Mouse (Mus musculus): ENCODE measurements around the gene Nlgn3. TPM values are rescaled to one million over a fixed set of nuclear protein-coding genes. Genes with fewer than 3 reads are reported as not detected.

Nlgn3 gene
- polyA plus RNA-seq, 1 experiment: not detected

- Histone ChIP-seq H3K79me3 (ENCODE audit: low read depth) (no peaks in the 10 kb centered on the region), H3K4me3 (ENCODE audit: insufficient read depth, poor library complexity, severe bottlenecking) (no peak overlapping the region), H3K79me2 (ENCODE audit: control insufficient read depth, insufficient read depth) (no peaks in the 10 kb centered on the region), H3K27me3 (ENCODE audit: control insufficient read depth, insufficient read depth, insufficient read length) (no peaks in the 10 kb centered on the region), H3ac (ENCODE audit: control insufficient read depth, insufficient read length, low read depth) (no peak overlapping the region), H3K36me3 (ENCODE audit: control insufficient read depth, insufficient read depth) (peaks cover 15% of the 10 kb centered on the region)
- TF ChIP-seq CEBPB (IDR thresholded peaks at IDR 0.05; ENCODE audit: low read depth): no peak
- no peak for TF ChIP-seq USF1 (IDR thresholded peaks at IDR 0.05; ENCODE audit: low read depth)
- no peak for TF ChIP-seq MYOD1 (IDR thresholded peaks at IDR 0.05; ENCODE audit: control insufficient read depth, insufficient read length, low read depth)
- TF ChIP-seq MAX (IDR thresholded peaks at IDR 0.05): no peak
- no peak for TF ChIP-seq MYOG (IDR thresholded peaks at IDR 0.05; ENCODE audit: control insufficient read depth, extremely low read depth, insufficient read length)
- no peak for TF ChIP-seq CTCF (IDR thresholded peaks at IDR 0.05; ENCODE audit: control insufficient read depth, insufficient read depth, insufficient read length)
- no peak for TF ChIP-seq FOSL1 (IDR thresholded peaks at IDR 0.05; ENCODE audit: insufficient read depth, low read length, poor library complexity, severe bottlenecking)
Observed at GRCm38 (mm10) chrX:101289037-101289436, 9.9 kb upstream of the Nlgn3 start.

GRCm38 (mm10) chrX:101290111-101290510 is 8.9 kb upstream of the Nlgn3 start:
- Histone ChIP-seq H3K79me3 (ENCODE audit: low read depth) (no peaks in the 10 kb centered on the region), H3ac (ENCODE audit: control insufficient read depth, insufficient read length, low read depth) (no peak overlapping the region), H3K79me2 (ENCODE audit: control insufficient read depth, insufficient read depth) (no peaks in the 10 kb centered on the region), H3K27me3 (ENCODE audit: control insufficient read depth, insufficient read depth, insufficient read length) (no peaks in the 10 kb centered on the region), H3K36me3 (ENCODE audit: control insufficient read depth, insufficient read depth) (peaks cover 20% of the 10 kb centered on the region), H3K4me3 (ENCODE audit: insufficient read depth, poor library complexity, severe bottlenecking) (no peak overlapping the region)
- TF ChIP-seq MYOD1 (IDR thresholded peaks at IDR 0.05; ENCODE audit: control insufficient read depth, insufficient read length, low read depth) (no peak), CEBPB (IDR thresholded peaks at IDR 0.05; ENCODE audit: low read depth) (no peak)

- H3ac ChIP-seq (ENCODE audit: control insufficient read depth, insufficient read length, low read depth): no peak overlapping the region
- no peaks in the 10 kb centered on the region for H3K79me2 ChIP-seq (ENCODE audit: control insufficient read depth, insufficient read depth)
- H3K36me3 ChIP-seq (ENCODE audit: control insufficient read depth, insufficient read depth): peaks cover 4% of the 10 kb centered on the region
- H3K79me3 ChIP-seq (ENCODE audit: low read depth): no peaks in the 10 kb centered on the region
- no peak for TF ChIP-seq CEBPB (IDR thresholded peaks at IDR 0.05; ENCODE audit: low read depth)
- TF ChIP-seq CTCF (IDR thresholded peaks at IDR 0.05; ENCODE audit: control insufficient read depth, insufficient read depth, insufficient read length): no peak
- no peak for TF ChIP-seq USF1 (IDR thresholded peaks at IDR 0.05; ENCODE audit: low read depth)
- TF ChIP-seq FOSL1 (IDR thresholded peaks at IDR 0.05; ENCODE audit: insufficient read depth, low read length, poor library complexity, severe bottlenecking): no peak
- no peak for TF ChIP-seq MYOG (IDR thresholded peaks at IDR 0.05; ENCODE audit: control insufficient read depth, extremely low read depth, insufficient read length)
- TF ChIP-seq MYOD1 (IDR thresholded peaks at IDR 0.05; ENCODE audit: control insufficient read depth, insufficient read length, low read depth): no peak
- TF ChIP-seq MAX (IDR thresholded peaks at IDR 0.05): no peak
- H3K4me3 ChIP-seq (ENCODE audit: insufficient read depth, poor library complexity, severe bottlenecking): no peak overlapping the region
- H3K27me3 ChIP-seq (ENCODE audit: control insufficient read depth, insufficient read depth, insufficient read length): no peaks in the 10 kb centered on the region
Observed at GRCm38 (mm10) chrX:101299473-101300426, 782 bp downstream of the Nlgn3 start.

GRCm38 (mm10) chrX:101300427-101301030 is 1.6 kb downstream of the Nlgn3 start:
- H3ac ChIP-seq (ENCODE audit: control insufficient read depth, insufficient read length, low read depth): no peak overlapping the region
- no peaks in the 10 kb centered on the region for H3K27me3 ChIP-seq (ENCODE audit: control insufficient read depth, insufficient read depth, insufficient read length)
- no peaks in the 10 kb centered on the region for H3K36me3 ChIP-seq (ENCODE audit: control insufficient read depth, insufficient read depth)
- TF ChIP-seq CTCF (IDR thresholded peaks at IDR 0.05; ENCODE audit: control insufficient read depth, insufficient read depth, insufficient read length): no peak
- TF ChIP-seq CEBPB (IDR thresholded peaks at IDR 0.05; ENCODE audit: low read depth): no peak
- no peak for TF ChIP-seq FOSL1 (IDR thresholded peaks at IDR 0.05; ENCODE audit: insufficient read depth, low read length, poor library complexity, severe bottlenecking)
- TF ChIP-seq USF1 (IDR thresholded peaks at IDR 0.05; ENCODE audit: low read depth): no peak
- no peak for TF ChIP-seq MYOG (IDR thresholded peaks at IDR 0.05; ENCODE audit: control insufficient read depth, extremely low read depth, insufficient read length)
- TF ChIP-seq MYOD1 (IDR thresholded peaks at IDR 0.05; ENCODE audit: control insufficient read depth, insufficient read length, low read depth): no peak
- no peak for TF ChIP-seq MAX (IDR thresholded peaks at IDR 0.05)
- no peaks in the 10 kb centered on the region for H3K79me3 ChIP-seq (ENCODE audit: low read depth)
- no peaks in the 10 kb centered on the region for H3K79me2 ChIP-seq (ENCODE audit: control insufficient read depth, insufficient read depth)
- no peak overlapping the region for H3K4me3 ChIP-seq (ENCODE audit: insufficient read depth, poor library complexity, severe bottlenecking)

- no peak overlapping the region for H3ac ChIP-seq (ENCODE audit: control insufficient read depth, insufficient read length, low read depth)
- no peak overlapping the region for H3K4me3 ChIP-seq (ENCODE audit: insufficient read depth, poor library complexity, severe bottlenecking)
- H3K27me3 ChIP-seq (ENCODE audit: control insufficient read depth, insufficient read depth, insufficient read length): peaks cover 3% of the 10 kb centered on the region
- TF ChIP-seq MAX (IDR thresholded peaks at IDR 0.05) (no peak), MYOG (IDR thresholded peaks at IDR 0.05; ENCODE audit: control insufficient read depth, extremely low read depth, insufficient read length) (no peak)
- H3K79me2 ChIP-seq (ENCODE audit: control insufficient read depth, insufficient read depth): no peaks in the 10 kb centered on the region
- H3K79me3 ChIP-seq (ENCODE audit: low read depth): no peaks in the 10 kb centered on the region
- no peaks in the 10 kb centered on the region for H3K36me3 ChIP-seq (ENCODE audit: control insufficient read depth, insufficient read depth)
Observed at GRCm38 (mm10) chrX:101301654-101302053, 2.7 kb downstream of the Nlgn3 start.

Data from C2C12 (cell line).